Comparison of ENCODE assay signal across 9 mouse cellular contexts in genomic region chr3:21816968-21817858, GRCm38 (mm10).
A peak's percentile ranks its signal among the peaks of the same experiment; 100 is the strongest.
DNase-seq lines count a peak whose midpoint lies in the region; ATAC-seq lines count a peak whose summit lies in the region.
"Had no signal": no experiment of that assay in that cellular context is flagged by ENCODE, and none has a peak within 500 bp of the region (broad histone marks: within the 10 kb centered on the region; RNA-seq: fewer than 3 reads in every experiment).

No protein-coding gene starts in this region.

- intact Hi-C loops in heart, postnatal 10 days (cut with DNase I): no loop called here

- no peak overlapping the region for H3K9ac ChIP-seq in heart, embryonic 12.5 days

- H3K9me3 ChIP-seq in heart, embryonic 12.5 days (replicated peaks): no peaks in the 10 kb centered on the region

- DNase-seq in heart, adult 18-20 months: peak; percentile 78 to 81
- peak; percentile 14 for DNase-seq in ovary, adult 18-20 months (ENCODE audit: low spot score)
- no peak for DNase-seq in ovary, postnatal 10 days (ENCODE audit: low spot score)
- peak; percentile 71 to 78 for DNase-seq in heart, postnatal 10 days
- DNase-seq in ovary, postnatal 36 days (ENCODE audit: low spot score): peak; percentile 21
- DNase-seq in embryo, embryonic 10.5 days (ENCODE audit: low spot score): no peak

- H3K4me2 ChIP-seq in heart, embryonic 12.5 days: no peak overlapping the region

- peaks cover 24% of the 10 kb centered on the region for H3K4me1 ChIP-seq in heart, embryonic 12.5 days (replicated peaks)

- ATAC-seq in heart, embryonic 12.5 days (ENCODE audit: insufficient number of reproducible peaks, low FRiP score): no peak
- ATAC-seq in inflammation-experienced regulatory T-cells, adult 6 months: no peak

- no peaks in the 10 kb centered on the region for H3K36me3 ChIP-seq in heart, embryonic 12.5 days

- no peak overlapping the region for H3K27ac ChIP-seq in heart, embryonic 12.5 days (ENCODE audit: poor library complexity, severe bottlenecking)

- no peak overlapping the region for H3K4me3 ChIP-seq in heart, embryonic 12.5 days
- H3K4me3 ChIP-seq: megakaryocyte, embryonic 14.5 days had no signal

- 76% methylated on average over 4 of the region's 4 CpGs for WGBS in heart, embryonic 12.5 days

- no peaks in the 10 kb centered on the region for H3K27me3 ChIP-seq in heart, embryonic 12.5 days (replicated peaks)
- H3K27me3 ChIP-seq: megakaryocyte, embryonic 14.5 days had no signal

Comparison
In these comparisons a context has a peak if more than half of its experiments do, and no peak if none do; other contexts are left out.
1. DNase-seq: peak in heart, adult 18-20 months (2 of 2), ovary, adult 18-20 months (single experiment), heart, postnatal 10 days (2 of 2) and ovary, postnatal 36 days (single experiment); none in ovary, postnatal 10 days (single experiment) and embryo, embryonic 10.5 days (single experiment).